Mouse (Mus musculus) adrenal gland, postnatal 10 days (tissue): Measurements from ENCODE around the gene Dctn2. TPM values are rescaled to one million over a fixed set of nuclear protein-coding genes. Genes with fewer than 3 reads are reported as not detected.
A peak's percentile ranks its signal among the peaks of the same experiment; 100 is the strongest.
"Not testable (repeated sequence)": the region's sequence is repeated elsewhere in the genome, so short reads cannot be mapped to it uniquely, and the experiment has no call there.

Source experiments
- DNase-seq: peaks from one replicate; pipeline ENCODE4 v3.0.0; 2021; ENCODE audit warnings: mixed read lengths
- total RNA-seq, 2 experiments: library from RNA; stranded (reverse); gene quantifications; 2 replicates each; pipeline ENCODE4 v1.2.3; 2021

The Dctn2 gene
- total RNA-seq, 2 experiments from 2014 or later: 151 to 164 TPM

GRCm38 (mm10) chr10:127314950-127315349 is 48.8 kb downstream of the Dctn2 start:
- not testable (repeated sequence) for DNase-seq

- no peak for DNase-seq
Measured at GRCm38 (mm10) chr10:127317277-127317676, 51.1 kb downstream of the Dctn2 start.

GRCm38 (mm10) chr10:127318009-127318408 is 51.8 kb downstream of the Dctn2 start:
- no peak for DNase-seq

GRCm38 (mm10) chr10:127319969-127320368 is 53.8 kb downstream of the Dctn2 start:
- no peak for DNase-seq

- no peak for DNase-seq
Measured at GRCm38 (mm10) chr10:127321621-127322020, 55.5 kb downstream of the Dctn2 start, which contains the start of gene Arhgap9. Gene Arhgap9, plus strand, starts transcription at chr10:127321964.

GRCm38 (mm10) chr10:127322178-127322577 is 56.0 kb downstream of the Dctn2 start:
- DNase-seq: no peak

- no peak for DNase-seq
Measured at GRCm38 (mm10) chr10:127322669-127323068, 56.5 kb downstream of the Dctn2 start.

GRCm38 (mm10) chr10:127323131-127323855 is 57.1 kb downstream of the Dctn2 start:
- DNase-seq: no peak

GRCm38 (mm10) chr10:127324495-127324894 is 58.3 kb downstream of the Dctn2 start:
- DNase-seq: peak; percentile 38

- no peak for DNase-seq
Measured at GRCm38 (mm10) chr10:127325454-127326016, 59.4 kb downstream of the Dctn2 start.

- peak; percentile 49 for DNase-seq
Measured at GRCm38 (mm10) chr10:127326017-127326801, 60.0 kb downstream of the Dctn2 start.

- DNase-seq: peak; percentile 39
Measured at GRCm38 (mm10) chr10:127326828-127327227, 60.7 kb downstream of the Dctn2 start.

- DNase-seq: no peak
Measured at GRCm38 (mm10) chr10:127327461-127328145, 61.4 kb downstream of the Dctn2 start.

GRCm38 (mm10) chr10:127330212-127330611 is 64.0 kb downstream of the Dctn2 start:
- DNase-seq: no peak

Other genes starting within 250 kb of the Dctn2 start
- 10 to 100 TPM; 74.9 to 76.1 TPM for gene Tsfm, start 235.5 kb upstream of the Dctn2 start, total RNA-seq
- 10 to 100 TPM; 14.9 to 17.6 TPM for gene Mettl1, start 225.0 kb upstream of the Dctn2 start, total RNA-seq
- gene Eef1akmt3, start 224.9 kb upstream of the Dctn2 start, total RNA-seq: under 1 TPM; 0.24 to 0.42 TPM
- under 1 TPM; 0.27 to 0.30 TPM for gene Cyp27b1, start 218.1 kb upstream of the Dctn2 start, total RNA-seq
- gene March9, start 206.2 kb upstream of the Dctn2 start, total RNA-seq: 1 to 10 TPM; 6.5 to 6.9 TPM
- 100 to 1,000 TPM; 267 to 302 TPM for gene Cdk4, start 202.8 kb upstream of the Dctn2 start, total RNA-seq
- gene Tspan31, start 196.1 kb upstream of the Dctn2 start, total RNA-seq: 10 to 100 TPM; 81.7 to 94.3 TPM
- gene Agap2, start 191.1 kb upstream of the Dctn2 start, total RNA-seq: 1 to 10 TPM; 5.7 to 6.2 TPM
- gene Os9, start 145.2 kb upstream of the Dctn2 start, total RNA-seq: 10 to 100 TPM; 82.0 to 88.6 TPM
- gene B4galnt1, start 101.1 kb upstream of the Dctn2 start, total RNA-seq: 10 to 100 TPM; 12.7 to 16.3 TPM
- gene Slc26a10, start 85.7 kb upstream of the Dctn2 start, total RNA-seq: 10 to 100 TPM in 1 of 2 experiments, 1 to 10 TPM in 1; 7.4 to 13.7 TPM
- 10 to 100 TPM; 18.1 to 26.5 TPM for gene Arhgef25, start 76.3 kb upstream of the Dctn2 start, total RNA-seq
- 10 to 100 TPM; 48.3 to 69.4 TPM for gene Dtx3, start 70.6 kb upstream of the Dctn2 start, total RNA-seq
- 10 to 100 TPM; 27.7 to 30.9 TPM for gene Pip4k2c, start 54.8 kb upstream of the Dctn2 start, total RNA-seq
- 10 to 100 TPM in 1 of 2 experiments, 1 to 10 TPM in 1; 7.4 to 16.9 TPM for gene Kif5a, start 3.0 kb upstream of the Dctn2 start, total RNA-seq
- 10 to 100 TPM; 42.9 to 66.4 TPM for gene Mbd6, start 22.6 kb downstream of the Dctn2 start, total RNA-seq
- 10 to 100 TPM; 82.6 to 86.3 TPM for gene Mars, start 45.4 kb downstream of the Dctn2 start, total RNA-seq
- gene Arhgap9, start 55.6 kb downstream of the Dctn2 start, total RNA-seq: 1 to 10 TPM; 6.5 to 6.6 TPM
- 1 to 10 TPM; 5.2 to 5.6 TPM for gene Gli1, start 75.6 kb downstream of the Dctn2 start, total RNA-seq
- gene Inhbe, start 88.0 kb downstream of the Dctn2 start, total RNA-seq: 1 to 10 TPM; 1.2 to 6.6 TPM
- 10 to 100 TPM; 10.9 to 22.9 TPM for gene Inhbc, start 104.1 kb downstream of the Dctn2 start, total RNA-seq
- gene R3hdm2, start 114.0 kb downstream of the Dctn2 start, total RNA-seq: 100 to 1,000 TPM; 119 to 123 TPM
- gene Stac3, start 235.3 kb downstream of the Dctn2 start, total RNA-seq: 10 to 100 TPM in 1 of 2 experiments, 1 to 10 TPM in 1; 5.2 to 16.9 TPM
- gene Ndufa4l2, start 248.6 kb downstream of the Dctn2 start, total RNA-seq: 10 to 100 TPM; 49.3 to 56.4 TPM